Mouse (Mus musculus): ENCODE results near the gene Slc9a2. TPM values are rescaled to one million over a fixed set of nuclear protein-coding genes. Genes with fewer than 3 reads are reported as not detected.
"Not testable (repeated sequence)": the region's sequence is repeated elsewhere in the genome, so short reads cannot be mapped to it uniquely, and the experiment has no call there.

Slc9a2 gene
- polyA plus RNA-seq, 1 experiment from 2014 or later: 0.41 TPM

DNA sequence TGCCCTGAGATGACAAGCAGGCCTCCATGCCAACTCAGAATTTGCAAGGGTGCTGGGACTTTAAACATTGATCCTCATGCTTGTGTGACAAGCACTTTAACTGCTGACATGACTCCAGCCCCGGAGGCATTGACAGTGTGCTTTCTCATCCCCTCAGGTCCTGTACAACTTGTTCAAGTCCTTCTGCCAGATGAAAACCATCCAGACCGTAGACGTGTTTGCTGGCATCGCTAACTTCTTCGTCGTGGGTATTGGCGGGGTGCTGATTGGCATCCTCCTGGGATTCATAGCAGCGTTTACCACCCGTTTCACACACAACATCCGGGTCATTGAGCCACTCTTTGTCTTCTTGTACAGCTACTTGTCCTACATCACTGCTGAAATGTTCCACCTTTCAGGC, 45.7 kb downstream of the Slc9a2 start:
- no peaks in the 10 kb centered on the region for H3K4me1 ChIP-seq (ENCODE audit: control insufficient read depth in 2 of 2, insufficient read depth in 2 of 2, low read length in 2 of 2)
- no peak overlapping the region for H3K4me2 ChIP-seq (ENCODE audit: low read length)
- 80% methylated on average over 10 of the region's 10 CpGs for WGBS
- H3K9ac ChIP-seq (ENCODE audit: low read length): no peak overlapping the region
- no peak overlapping the region for H3K4me3 ChIP-seq (ENCODE audit: control insufficient read depth in 1 of 2, insufficient read depth in 1 of 2, low read depth in 1 of 2, low read length in 2 of 2)
- H3K36me3 ChIP-seq (ENCODE audit: control insufficient read depth, insufficient read depth, low read length): no peaks in the 10 kb centered on the region
- H3K27ac ChIP-seq (replicated peaks in 1 of 2; ENCODE audit: control insufficient read depth in 1 of 2, insufficient read depth in 1 of 2, low read depth in 2 of 2, low read length in 2 of 2): no peak overlapping the region
- no peaks in the 10 kb centered on the region for H3K9me3 ChIP-seq (ENCODE audit: control insufficient read depth, low read length)
- ATAC-seq (ENCODE audit: insufficient number of reproducible peaks, insufficient read depth, low FRiP score, low read depth): no peak
- no peaks in the 10 kb centered on the region for H3K27me3 ChIP-seq (ENCODE audit: control insufficient read depth, insufficient read depth, low read length)

DNA sequence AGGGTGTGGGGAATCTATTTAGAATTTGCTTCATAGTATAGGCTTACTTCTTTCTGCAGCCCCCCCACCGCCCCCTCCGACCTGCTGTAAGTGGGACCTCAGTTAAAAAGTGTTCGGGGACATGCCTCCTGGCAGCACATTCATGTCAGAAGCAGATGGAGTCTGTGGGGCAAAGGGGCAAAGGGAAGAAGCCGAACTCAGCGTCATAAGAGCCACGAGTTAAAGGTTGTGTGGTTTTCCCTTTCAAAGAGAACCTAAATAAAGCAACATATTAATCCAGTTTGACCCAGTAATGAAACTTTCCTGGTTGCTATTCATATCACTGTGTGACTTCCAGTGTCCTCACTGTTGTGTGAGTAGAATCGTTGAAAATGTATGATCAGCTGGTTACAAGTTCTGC, 47.0 kb downstream of the Slc9a2 start:
- H3K4me3 ChIP-seq (ENCODE audit: control insufficient read depth in 1 of 2, insufficient read depth in 1 of 2, low read depth in 1 of 2, low read length in 2 of 2): no peak overlapping the region
- H3K36me3 ChIP-seq (ENCODE audit: control insufficient read depth, insufficient read depth, low read length): no peaks in the 10 kb centered on the region
- no peaks in the 10 kb centered on the region for H3K27me3 ChIP-seq (ENCODE audit: control insufficient read depth, insufficient read depth, low read length)
- H3K9ac ChIP-seq (ENCODE audit: low read length): no peak overlapping the region
- no peak for ATAC-seq (ENCODE audit: insufficient number of reproducible peaks, insufficient read depth, low FRiP score, low read depth)
- no peaks in the 10 kb centered on the region for H3K9me3 ChIP-seq (ENCODE audit: control insufficient read depth, low read length)
- no peak overlapping the region for H3K4me2 ChIP-seq (ENCODE audit: low read length)
- 77% methylated on average over 7 of the region's 7 CpGs for WGBS
- no peaks in the 10 kb centered on the region for H3K4me1 ChIP-seq (ENCODE audit: control insufficient read depth in 2 of 2, insufficient read depth in 2 of 2, low read length in 2 of 2)
- no peak overlapping the region for H3K27ac ChIP-seq (replicated peaks in 1 of 2; ENCODE audit: control insufficient read depth in 1 of 2, insufficient read depth in 1 of 2, low read depth in 2 of 2, low read length in 2 of 2)

DNA sequence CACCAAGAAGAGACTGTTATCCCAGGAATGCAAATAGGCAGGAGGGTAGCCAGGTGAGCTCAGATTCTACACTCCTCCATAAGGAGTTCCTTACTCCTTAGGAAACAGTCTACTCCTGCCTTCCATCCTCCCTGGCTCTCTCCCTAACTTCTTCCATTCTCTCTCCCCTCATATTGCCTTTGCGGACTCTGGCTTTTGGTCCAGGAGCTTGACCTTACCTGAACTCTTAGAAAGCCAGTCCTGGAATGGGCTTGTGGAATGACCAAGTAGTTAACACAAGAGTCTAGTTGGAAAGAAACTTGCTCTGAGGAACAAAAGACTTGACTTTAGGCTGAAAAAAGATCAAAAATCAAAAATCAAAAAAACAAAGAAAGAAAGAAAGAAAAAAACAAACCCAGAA, 48.3 kb downstream of the Slc9a2 start:
- ATAC-seq (ENCODE audit: insufficient number of reproducible peaks, insufficient read depth, low FRiP score, low read depth): no peak
- 90% methylated on average over 1 of the region's 1 CpGs for WGBS
- Histone ChIP-seq H3K27ac (replicated peaks in 1 of 2; ENCODE audit: control insufficient read depth in 1 of 2, insufficient read depth in 1 of 2, low read depth in 2 of 2, low read length in 2 of 2) (no peak overlapping the region), H3K36me3 (ENCODE audit: control insufficient read depth, insufficient read depth, low read length) (no peaks in the 10 kb centered on the region), H3K4me1 (ENCODE audit: control insufficient read depth in 2 of 2, insufficient read depth in 2 of 2, low read length in 2 of 2) (no peaks in the 10 kb centered on the region), H3K9ac (ENCODE audit: low read length) (no peak overlapping the region), H3K27me3 (ENCODE audit: control insufficient read depth, insufficient read depth, low read length) (0 out of 2 replicates have a peak, but pooled peaks cover 4% of the 10 kb centered on the region), H3K9me3 (ENCODE audit: control insufficient read depth, low read length) (no peaks in the 10 kb centered on the region), H3K4me2 (ENCODE audit: low read length) (no peak overlapping the region), H3K4me3 (ENCODE audit: control insufficient read depth in 1 of 2, insufficient read depth in 1 of 2, low read depth in 1 of 2, low read length in 2 of 2) (no peak overlapping the region)

DNA sequence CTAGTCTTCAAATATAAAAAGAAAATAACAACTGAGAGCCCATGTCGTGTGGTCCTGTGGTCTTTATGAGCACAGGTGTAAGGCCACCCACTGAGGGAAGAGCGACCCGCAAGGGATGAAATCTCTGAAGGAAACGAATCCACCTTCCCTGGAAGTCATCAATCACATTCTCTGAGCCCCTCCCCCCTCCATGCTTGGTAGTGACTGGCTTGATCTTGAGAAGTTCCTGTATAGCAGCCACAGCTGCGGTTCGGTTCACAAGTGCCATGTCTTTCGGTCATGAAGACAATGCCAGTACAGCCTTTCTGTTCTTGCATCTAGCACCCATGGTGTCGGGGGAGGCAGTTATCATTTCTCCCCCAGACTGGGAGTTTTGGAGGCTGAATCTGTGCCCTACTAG, 57.3 kb downstream of the Slc9a2 start:
- WGBS: 79% methylated on average over 8 of the region's 8 CpGs
- no peak overlapping the region for H3K4me3 ChIP-seq (ENCODE audit: control insufficient read depth in 1 of 2, insufficient read depth in 1 of 2, low read depth in 1 of 2, low read length in 2 of 2)
- H3K9me3 ChIP-seq (ENCODE audit: control insufficient read depth, low read length): no peaks in the 10 kb centered on the region

DNA sequence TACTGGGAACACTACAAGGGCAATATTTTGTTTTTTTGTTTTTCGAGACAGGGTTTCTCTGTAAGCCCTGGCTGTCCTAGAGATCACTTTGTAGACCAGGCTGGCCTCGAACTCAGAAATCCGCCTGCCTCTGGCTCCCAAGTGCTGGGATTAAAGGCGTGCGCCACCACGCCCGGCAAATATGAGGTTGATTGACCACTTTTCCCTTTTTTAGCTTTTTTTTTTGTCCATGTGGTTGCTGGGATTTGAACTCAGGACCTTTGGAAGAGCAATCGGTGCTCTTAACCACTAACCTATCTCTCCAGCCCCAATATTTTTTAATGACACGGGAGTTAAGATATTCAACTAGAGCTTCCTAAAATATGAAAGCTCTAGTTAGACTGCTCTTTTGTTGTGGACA, 57.9 kb downstream of the Slc9a2 start:
- ATAC-seq (ENCODE audit: insufficient number of reproducible peaks, insufficient read depth, low FRiP score, low read depth); H3K4me3 ChIP-seq (ENCODE audit: control insufficient read depth in 1 of 2, insufficient read depth in 1 of 2, low read depth in 1 of 2, low read length in 2 of 2): not testable (repeated sequence)
- 91% methylated on average over 9 of the region's 9 CpGs for WGBS

More for the DNA sequence above, 57.3 kb downstream of the Slc9a2 start:
- ATAC-seq (ENCODE audit: insufficient number of reproducible peaks, insufficient read depth, low FRiP score, low read depth): no peak
- H3K27me3 ChIP-seq (ENCODE audit: control insufficient read depth, insufficient read depth, low read length): 0 out of 2 replicates have a peak, but pooled peaks cover 4% of the 10 kb centered on the region
- no peak overlapping the region for H3K9ac ChIP-seq (ENCODE audit: low read length)
- no peaks in the 10 kb centered on the region for H3K36me3 ChIP-seq (ENCODE audit: control insufficient read depth, insufficient read depth, low read length)
- no peaks in the 10 kb centered on the region for H3K4me1 ChIP-seq (ENCODE audit: control insufficient read depth in 2 of 2, insufficient read depth in 2 of 2, low read length in 2 of 2)
- H3K27ac ChIP-seq (replicated peaks in 1 of 2; ENCODE audit: control insufficient read depth in 1 of 2, insufficient read depth in 1 of 2, low read depth in 2 of 2, low read length in 2 of 2): no peak overlapping the region
- no peak overlapping the region for H3K4me2 ChIP-seq (ENCODE audit: low read length)

DNA sequence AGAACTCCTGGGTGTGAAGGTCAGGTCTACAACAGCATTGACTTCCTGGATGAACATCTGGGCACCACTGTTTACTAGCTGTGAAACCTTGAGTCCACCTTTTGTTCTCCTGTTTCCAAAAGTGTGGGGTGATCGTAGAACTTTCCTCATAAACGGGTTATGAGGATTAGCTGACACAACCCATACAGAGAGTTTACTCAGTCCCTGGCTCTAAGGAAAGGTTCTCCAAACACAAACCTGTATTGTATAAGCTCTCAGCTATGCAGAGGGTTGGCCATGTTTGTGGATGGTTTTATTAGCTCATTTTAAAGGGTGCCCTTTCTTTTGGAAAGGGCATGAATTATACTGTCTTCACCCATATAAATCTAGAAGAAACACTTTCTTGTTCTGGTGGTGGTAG, 60.4 kb downstream of the Slc9a2 start:
- H3K4me1 ChIP-seq (ENCODE audit: control insufficient read depth in 2 of 2, insufficient read depth in 2 of 2, low read length in 2 of 2): no peaks in the 10 kb centered on the region
- no peak for ATAC-seq (ENCODE audit: insufficient number of reproducible peaks, insufficient read depth, low FRiP score, low read depth)
- no peaks in the 10 kb centered on the region for H3K9me3 ChIP-seq (ENCODE audit: control insufficient read depth, low read length)
- no peak overlapping the region for H3K4me2 ChIP-seq (ENCODE audit: low read length)
- no peak overlapping the region for H3K9ac ChIP-seq (ENCODE audit: low read length)
- H3K27ac ChIP-seq (replicated peaks in 1 of 2; ENCODE audit: control insufficient read depth in 1 of 2, insufficient read depth in 1 of 2, low read depth in 2 of 2, low read length in 2 of 2): no peak overlapping the region
- H3K36me3 ChIP-seq (ENCODE audit: control insufficient read depth, insufficient read depth, low read length): no peaks in the 10 kb centered on the region
- H3K4me3 ChIP-seq (ENCODE audit: control insufficient read depth in 1 of 2, insufficient read depth in 1 of 2, low read depth in 1 of 2, low read length in 2 of 2): no peak overlapping the region
- H3K27me3 ChIP-seq (ENCODE audit: control insufficient read depth, insufficient read depth, low read length): no peaks in the 10 kb centered on the region
- WGBS: 77% methylated on average over 2 of the region's 2 CpGs

More for the DNA sequence above, 57.9 kb downstream of the Slc9a2 start:
- H3K4me2 ChIP-seq (ENCODE audit: low read length); H3K27me3 ChIP-seq (ENCODE audit: control insufficient read depth, insufficient read depth, low read length); H3K27ac ChIP-seq (replicated peaks in 1 of 2; ENCODE audit: control insufficient read depth in 1 of 2, insufficient read depth in 1 of 2, low read depth in 2 of 2, low read length in 2 of 2); H3K9me3 ChIP-seq (ENCODE audit: control insufficient read depth, low read length); H3K9ac ChIP-seq (ENCODE audit: low read length); H3K36me3 ChIP-seq (ENCODE audit: control insufficient read depth, insufficient read depth, low read length); H3K4me1 ChIP-seq (ENCODE audit: control insufficient read depth in 2 of 2, insufficient read depth in 2 of 2, low read length in 2 of 2): not testable (repeated sequence)

DNA sequence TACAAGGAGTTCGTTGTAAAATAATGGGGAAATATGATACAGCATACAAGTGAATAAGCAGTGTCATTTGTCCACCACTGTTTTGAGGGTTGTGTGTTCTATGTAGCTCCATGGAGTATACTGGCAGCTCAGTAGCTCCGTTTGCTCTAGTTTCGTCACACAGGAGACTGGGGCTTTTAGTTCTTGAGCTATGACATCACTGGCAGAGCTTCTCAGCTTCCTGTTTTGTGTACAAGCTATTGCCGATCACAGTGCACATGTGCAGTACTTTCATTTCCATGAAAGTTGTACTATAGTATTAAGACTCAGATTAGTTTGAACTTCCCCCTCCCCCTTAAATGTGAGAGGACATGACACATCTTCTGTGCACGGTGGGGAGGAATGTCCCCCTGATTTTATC, 65.7 kb downstream of the Slc9a2 start:
- 61% methylated on average over 5 of the region's 5 CpGs for WGBS
- H3K27ac ChIP-seq (replicated peaks in 1 of 2; ENCODE audit: control insufficient read depth in 1 of 2, insufficient read depth in 1 of 2, low read depth in 2 of 2, low read length in 2 of 2): no peak overlapping the region
- H3K27me3 ChIP-seq (ENCODE audit: control insufficient read depth, insufficient read depth, low read length): no peaks in the 10 kb centered on the region
- no peak overlapping the region for H3K4me2 ChIP-seq (ENCODE audit: low read length)
- no peak for ATAC-seq (ENCODE audit: insufficient number of reproducible peaks, insufficient read depth, low FRiP score, low read depth)
- no peak overlapping the region for H3K4me3 ChIP-seq (ENCODE audit: control insufficient read depth in 1 of 2, insufficient read depth in 1 of 2, low read depth in 1 of 2, low read length in 2 of 2)
- no peaks in the 10 kb centered on the region for H3K4me1 ChIP-seq (ENCODE audit: control insufficient read depth in 2 of 2, insufficient read depth in 2 of 2, low read length in 2 of 2)
- H3K36me3 ChIP-seq (ENCODE audit: control insufficient read depth, insufficient read depth, low read length): no peaks in the 10 kb centered on the region
- H3K9ac ChIP-seq (ENCODE audit: low read length): no peak overlapping the region
- no peaks in the 10 kb centered on the region for H3K9me3 ChIP-seq (ENCODE audit: control insufficient read depth, low read length)

DNA sequence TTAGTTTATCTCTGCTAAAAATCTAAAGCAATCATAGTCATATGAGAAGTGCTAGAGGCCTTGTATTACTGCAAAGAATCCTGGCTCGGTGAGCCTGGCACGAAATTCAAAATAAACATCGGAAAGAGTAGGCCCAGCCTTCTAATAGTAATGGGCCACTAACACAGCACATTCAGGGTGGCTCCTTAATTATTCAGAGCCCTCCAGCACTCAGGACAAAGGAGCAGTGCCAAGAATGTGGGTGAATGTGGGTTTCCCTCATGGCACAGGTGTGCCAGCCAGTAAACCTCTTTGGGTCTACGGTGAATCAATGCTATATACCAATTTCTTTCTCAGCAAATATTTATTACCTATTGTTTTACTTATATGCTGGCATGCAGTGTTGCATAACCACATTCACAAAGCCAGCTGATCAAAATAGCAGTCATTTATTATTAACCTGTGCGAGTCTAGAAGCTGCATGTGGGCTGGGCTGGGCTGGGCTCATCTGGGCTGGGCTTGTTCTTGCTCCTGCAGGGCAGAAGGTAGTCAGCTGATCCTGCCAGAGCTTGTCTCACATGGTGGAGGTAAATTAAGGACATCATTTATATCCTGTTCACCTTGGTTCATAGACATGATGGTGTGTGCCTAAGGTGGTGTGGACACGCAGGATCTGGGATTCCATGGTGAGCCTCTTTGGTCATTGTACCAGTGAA, 79.5 kb downstream of the Slc9a2 start:
- ATAC-seq (ENCODE audit: insufficient number of reproducible peaks, insufficient read depth, low FRiP score, low read depth): no peak
- Histone ChIP-seq H3K4me1 (ENCODE audit: control insufficient read depth in 2 of 2, insufficient read depth in 2 of 2, low read length in 2 of 2) (peaks cover 0 to 2% of the 10 kb centered on the region in 2 experiments; a peak in 1 of 4 replicates), H3K4me2 (ENCODE audit: low read length) (no peak overlapping the region), H3K27me3 (ENCODE audit: control insufficient read depth, insufficient read depth, low read length) (no peaks in the 10 kb centered on the region), H3K9me3 (ENCODE audit: control insufficient read depth, low read length) (no peaks in the 10 kb centered on the region), H3K9ac (ENCODE audit: low read length) (no peak overlapping the region), H3K27ac (replicated peaks in 1 of 2; ENCODE audit: control insufficient read depth in 1 of 2, insufficient read depth in 1 of 2, low read depth in 2 of 2, low read length in 2 of 2) (no peak overlapping the region), H3K4me3 (ENCODE audit: control insufficient read depth in 1 of 2, insufficient read depth in 1 of 2, low read depth in 1 of 2, low read length in 2 of 2) (no peak overlapping the region), H3K36me3 (ENCODE audit: control insufficient read depth, insufficient read depth, low read length) (no peaks in the 10 kb centered on the region)
- 84% methylated on average over 6 of the region's 6 CpGs for WGBS

Data from heart, embryonic 14.5 days (tissue).